Mouse (Mus musculus): Measurements from ENCODE around the gene Dffa.

Gene Dffa

DNA sequence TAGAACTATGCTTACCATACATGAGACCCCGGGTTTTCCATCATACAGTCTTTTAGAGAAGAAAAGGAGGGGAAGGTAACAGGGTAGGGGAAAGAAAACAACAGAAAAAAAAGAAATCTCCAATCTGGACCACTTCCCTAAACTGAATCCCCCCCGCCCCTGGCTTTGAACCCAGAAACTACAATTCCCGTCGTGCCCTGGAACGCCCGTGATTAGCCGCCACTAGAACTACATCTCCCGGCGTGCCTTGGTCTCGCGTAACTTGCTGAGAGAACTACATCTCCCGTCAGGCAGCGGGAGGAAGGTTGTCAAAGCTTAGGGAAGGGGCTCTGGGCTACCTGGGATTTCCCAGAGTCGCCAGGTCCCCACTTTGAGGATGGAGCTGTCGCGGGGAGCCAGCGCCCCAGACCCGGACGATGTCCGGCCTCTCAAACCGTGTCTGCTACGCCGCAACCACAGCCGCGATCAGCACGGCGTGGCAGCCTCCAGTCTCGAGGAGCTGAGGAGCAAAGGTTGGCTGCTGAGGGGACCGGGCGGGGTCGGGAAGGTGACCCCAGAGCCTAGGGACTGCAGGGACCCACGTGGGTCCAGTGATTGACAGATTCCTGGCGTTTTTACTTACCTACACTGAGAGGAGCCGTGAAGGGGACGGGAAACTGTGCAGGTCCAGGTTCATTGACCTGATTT is at the start of gene Dffa:
Gene Dffa, plus strand, starts transcription at position 272 of the 687 bp plus-strand sequence.
- DNase-seq (ENCODE audit: low spot score in 2 of 2): peak; percentile 82 to 90

- DNase-seq (ENCODE audit: low spot score in 2 of 2): no peak
Measured at GRCm38 (mm10) chr4:149055847-149056246, 48.1 kb upstream of the Dffa start.

- DNase-seq (ENCODE audit: low spot score in 2 of 2): no peak
Measured at GRCm38 (mm10) chr4:149056957-149057356, 47.0 kb upstream of the Dffa start.

DNA sequence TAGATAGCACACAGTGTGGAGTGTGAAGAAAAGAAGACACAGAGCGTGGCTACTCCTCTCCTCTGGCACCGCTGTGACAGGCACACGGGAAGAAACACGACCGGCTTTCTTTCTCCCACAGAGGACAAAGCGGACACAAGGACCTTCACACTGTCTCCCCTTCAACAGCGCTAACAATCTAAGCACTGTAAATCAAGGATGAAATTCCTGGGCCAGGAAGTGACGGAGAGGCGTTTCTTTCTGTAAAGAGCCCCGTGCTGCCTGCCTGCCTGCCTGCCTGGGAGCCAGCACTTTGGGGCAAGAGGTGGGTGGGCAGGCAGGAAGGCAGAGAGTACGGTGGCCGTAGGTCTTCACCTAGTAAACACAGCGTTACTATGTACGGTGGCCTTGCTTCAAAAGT is 46.5 kb upstream of the Dffa start:
- no peak for DNase-seq (ENCODE audit: low spot score in 2 of 2)

DNA sequence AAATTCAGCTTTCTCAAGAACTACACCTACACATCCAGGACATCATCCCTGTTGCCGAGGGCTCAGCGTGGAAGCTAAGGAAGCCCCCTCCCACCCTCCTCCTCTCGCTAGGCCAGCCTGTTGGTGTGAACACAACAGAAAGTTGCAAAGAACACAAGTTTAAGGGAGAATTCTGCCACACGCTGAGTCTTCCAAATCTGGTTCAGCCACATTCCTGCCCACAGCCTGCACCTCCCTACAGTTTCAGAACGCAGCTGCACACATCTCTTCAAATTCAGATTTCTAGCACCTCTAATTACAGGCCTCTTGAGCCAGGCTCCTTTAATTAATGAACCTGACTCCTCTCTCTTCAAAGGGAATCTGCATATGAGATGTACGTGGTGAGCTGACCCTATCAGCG is 45.6 kb upstream of the Dffa start:
- no peak for DNase-seq (ENCODE audit: low spot score in 2 of 2)

DNA sequence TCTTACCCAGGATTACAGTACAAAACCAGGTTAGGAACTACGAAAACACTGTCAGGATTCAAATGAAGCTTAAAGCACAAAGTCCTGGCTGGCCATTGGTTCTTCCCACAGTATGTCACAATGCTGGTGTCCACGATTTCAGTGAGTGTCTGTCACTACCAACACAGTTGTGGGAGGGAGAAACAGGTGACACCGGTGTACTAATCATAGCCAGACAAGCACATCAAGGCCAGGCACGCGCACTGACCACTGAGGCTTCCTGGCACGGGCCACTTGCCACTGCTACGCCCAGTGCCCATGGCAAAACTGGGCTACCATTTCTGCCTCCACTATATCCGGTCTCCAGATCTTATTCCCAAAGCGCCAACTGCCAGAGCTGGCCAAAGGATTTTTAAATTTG is 44.2 kb upstream of the Dffa start:
- no peak for DNase-seq (ENCODE audit: low spot score in 2 of 2)

DNA sequence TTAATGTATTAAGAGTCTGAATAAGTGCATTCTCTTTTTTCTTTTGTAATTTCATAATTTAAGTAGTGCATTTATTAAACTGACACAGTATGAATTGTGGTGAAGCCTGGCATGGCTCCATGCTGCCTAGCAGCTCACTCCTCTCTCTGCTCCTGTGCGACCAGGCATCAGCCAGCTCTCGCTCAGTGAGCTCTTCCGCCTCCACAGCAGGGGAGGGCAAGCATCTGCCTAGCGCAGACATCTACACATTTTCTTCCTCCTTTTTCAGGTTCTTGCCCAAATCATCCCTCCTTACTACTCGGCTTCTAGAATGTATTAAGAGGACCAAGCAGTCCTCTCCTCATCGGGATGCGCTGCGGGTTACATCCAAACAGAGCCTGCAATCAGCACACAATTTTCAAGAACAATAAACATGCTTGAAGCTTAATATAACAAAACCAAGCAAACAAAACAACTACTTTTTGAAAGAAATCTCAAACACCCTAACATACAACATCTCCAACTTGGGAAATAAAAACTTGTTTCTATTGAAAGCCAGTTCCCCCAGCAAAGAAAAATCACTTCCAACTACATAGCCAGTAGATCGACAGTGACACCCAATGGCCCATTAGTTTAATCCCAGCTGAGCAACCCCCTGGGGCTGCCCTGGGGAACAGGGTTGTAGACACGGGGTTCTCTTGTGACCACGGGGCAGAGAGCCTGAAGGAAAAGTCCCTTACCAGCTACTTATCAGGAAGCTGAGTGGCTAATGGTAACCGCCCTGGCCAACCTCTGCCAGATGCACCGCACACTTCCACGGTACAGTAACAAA is 43.1 kb upstream of the Dffa start:
- no peak for DNase-seq (ENCODE audit: low spot score in 2 of 2)

GRCm38 (mm10) chr4:149061432-149061718 is 42.6 kb upstream of the Dffa start:
- no peak for DNase-seq (ENCODE audit: low spot score in 2 of 2)

- no peak for DNase-seq (ENCODE audit: low spot score in 2 of 2)
Measured at GRCm38 (mm10) chr4:149062406-149063318, 41.3 kb upstream of the Dffa start.

GRCm38 (mm10) chr4:149064061-149064854 is 39.7 kb upstream of the Dffa start:
- no peak for DNase-seq (ENCODE audit: low spot score in 2 of 2)

DNA sequence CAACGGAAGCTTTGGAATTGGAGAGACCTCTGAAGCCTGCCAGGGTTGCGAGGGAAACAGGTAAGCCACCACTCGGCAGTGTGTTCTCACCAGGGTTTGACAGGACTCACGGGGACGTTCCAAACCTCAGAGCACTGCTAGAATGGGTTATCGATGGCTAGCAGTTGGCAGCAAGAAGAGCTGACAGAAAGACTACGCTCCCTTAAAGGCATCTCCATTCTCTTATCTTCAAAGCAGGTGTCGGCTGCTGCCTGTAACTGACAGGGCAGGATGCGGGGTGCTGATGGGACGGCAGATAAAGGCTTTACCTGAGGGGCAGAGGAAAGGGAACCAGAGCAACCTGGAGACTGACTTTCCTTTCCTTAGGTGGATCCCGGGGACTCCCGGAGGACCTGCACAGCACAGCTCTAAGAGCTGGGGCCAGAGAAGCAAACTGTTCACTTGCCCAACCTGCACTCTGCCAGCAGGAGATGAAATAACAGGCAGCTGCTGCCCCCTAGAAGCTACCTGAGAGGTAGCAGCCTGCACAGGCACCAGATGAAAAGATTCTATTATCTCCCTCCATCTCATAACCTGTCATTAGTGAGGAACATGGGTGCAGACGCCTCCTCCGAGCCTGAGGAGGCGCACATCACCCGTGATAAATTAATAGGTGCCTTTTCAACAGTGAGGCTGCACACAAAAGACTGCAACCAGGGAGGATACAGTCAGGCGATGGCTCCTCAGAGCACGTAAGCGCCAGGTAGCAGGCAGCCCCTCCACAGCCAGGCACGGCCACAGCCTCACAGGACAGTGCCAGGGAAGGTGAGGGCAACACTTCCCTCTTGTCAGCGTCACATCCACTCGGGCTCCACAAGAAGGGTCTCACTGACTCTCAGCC is 37.0 kb upstream of the Dffa start:
- DNase-seq (ENCODE audit: low spot score in 2 of 2): no peak

DNA sequence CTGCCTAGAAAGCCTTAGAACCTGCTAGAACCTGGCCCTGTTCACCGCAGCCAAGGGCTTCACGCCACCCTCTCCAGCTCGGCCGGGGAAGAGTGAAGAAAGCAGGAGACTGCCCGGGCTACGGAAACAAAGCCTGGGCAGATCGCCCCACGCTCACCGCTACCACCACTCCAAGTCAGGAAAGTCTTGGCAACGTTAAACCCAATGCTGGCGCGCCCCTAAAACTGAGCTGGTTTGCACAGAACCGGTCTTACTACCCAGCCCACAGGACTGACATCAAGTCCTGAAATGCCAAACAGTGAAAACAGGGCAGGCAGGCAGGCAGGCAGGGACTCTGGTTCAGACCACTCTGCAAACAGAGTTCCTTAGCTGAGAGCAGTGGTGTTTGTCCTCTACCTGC is 28.9 kb upstream of the Dffa start:
- DNase-seq (ENCODE audit: low spot score in 2 of 2): no peak

- DNase-seq (ENCODE audit: low spot score in 2 of 2): peak in 1 of 2 experiments; percentile 48
Measured at GRCm38 (mm10) chr4:149075871-149076575, 27.9 kb upstream of the Dffa start.

DNA sequence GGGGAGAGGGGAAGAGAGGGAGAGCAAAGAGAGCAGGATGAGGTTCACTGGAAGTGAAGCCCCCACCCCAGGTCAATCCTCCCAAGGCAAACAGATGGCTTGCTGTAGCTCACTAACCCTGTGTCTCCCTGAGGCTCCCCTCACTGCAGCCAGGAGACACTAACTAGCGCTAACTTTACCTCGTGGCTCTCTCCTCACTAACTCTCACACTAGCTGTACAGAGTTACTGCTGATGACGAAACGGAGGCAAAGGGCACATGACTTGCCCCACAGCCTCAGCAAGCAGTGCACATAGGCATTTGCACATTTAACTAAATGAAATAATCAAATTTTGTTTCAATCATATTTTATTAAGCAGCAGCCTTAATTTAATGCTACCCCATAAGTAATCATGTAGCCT is 25.7 kb upstream of the Dffa start:
- DNase-seq (ENCODE audit: low spot score in 2 of 2): no peak

DNA sequence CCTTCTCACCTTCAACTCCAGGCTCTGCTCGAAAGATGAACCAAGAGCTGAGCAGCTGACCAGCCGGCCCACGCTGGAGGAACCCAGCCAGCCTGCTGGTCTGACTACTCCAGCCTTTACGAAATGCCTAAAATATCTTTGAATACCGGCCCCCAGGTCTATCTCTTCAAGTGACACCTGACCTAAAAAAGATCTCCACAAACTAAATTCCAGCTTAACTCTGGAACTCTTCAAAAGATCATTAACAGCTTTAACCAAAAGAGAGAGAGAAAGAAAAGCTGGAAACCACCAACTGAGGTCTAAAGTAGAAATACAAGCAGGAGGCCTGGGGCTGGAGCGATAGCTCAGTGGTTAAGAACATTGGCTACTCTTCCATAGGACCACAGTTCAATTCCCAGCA is 24.3 kb upstream of the Dffa start:
- DNase-seq (ENCODE audit: low spot score in 2 of 2): no peak

DNA sequence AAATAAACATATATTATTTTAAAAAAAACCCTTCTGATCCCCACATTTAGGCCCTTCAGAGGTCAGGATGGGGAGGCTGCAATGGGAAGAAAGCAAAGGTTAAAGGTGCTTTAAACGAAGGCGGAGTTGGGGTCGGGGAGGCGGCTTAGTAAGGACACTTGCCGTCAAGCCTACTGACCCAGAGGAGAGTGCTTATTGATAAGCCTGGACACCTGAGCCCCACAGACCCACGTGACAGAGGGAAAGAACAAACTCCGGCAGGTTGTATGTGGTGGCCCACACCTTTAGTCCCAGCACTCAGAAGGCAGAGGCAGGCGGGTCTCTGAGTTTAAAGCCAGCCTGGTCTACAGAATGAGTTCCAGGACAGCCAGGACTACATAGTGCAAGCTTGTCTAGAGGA is 23.8 kb upstream of the Dffa start:
- no peak for DNase-seq (ENCODE audit: low spot score in 2 of 2)

- DNase-seq (ENCODE audit: low spot score in 2 of 2): peak in 1 of 2 experiments; percentile 59
Measured at GRCm38 (mm10) chr4:149081528-149081927, 22.4 kb upstream of the Dffa start.

DNA sequence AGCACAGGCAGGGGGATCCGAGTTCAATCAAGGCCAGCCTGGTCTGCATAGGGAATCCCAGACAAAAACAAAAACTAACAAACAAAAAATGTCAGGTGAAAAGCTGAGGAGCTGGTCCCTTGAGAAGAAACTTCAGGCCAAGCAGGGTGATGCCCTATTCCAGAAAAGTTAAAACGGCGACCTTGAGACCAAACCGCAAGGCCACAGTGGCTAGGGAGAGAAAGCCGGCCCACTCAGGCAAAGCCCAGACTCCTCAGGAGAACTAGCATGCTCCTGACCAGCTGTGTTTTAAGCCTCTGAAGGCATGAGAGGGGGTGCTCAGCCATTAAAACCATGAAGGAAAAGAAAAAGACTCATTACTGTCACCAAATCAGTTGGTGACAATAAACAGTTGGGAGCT is 18.6 kb upstream of the Dffa start:
- DNase-seq (ENCODE audit: low spot score in 2 of 2): no peak

- DNase-seq (ENCODE audit: low spot score in 2 of 2): no peak
Measured at GRCm38 (mm10) chr4:149091364-149091763, 12.6 kb upstream of the Dffa start.

DNA sequence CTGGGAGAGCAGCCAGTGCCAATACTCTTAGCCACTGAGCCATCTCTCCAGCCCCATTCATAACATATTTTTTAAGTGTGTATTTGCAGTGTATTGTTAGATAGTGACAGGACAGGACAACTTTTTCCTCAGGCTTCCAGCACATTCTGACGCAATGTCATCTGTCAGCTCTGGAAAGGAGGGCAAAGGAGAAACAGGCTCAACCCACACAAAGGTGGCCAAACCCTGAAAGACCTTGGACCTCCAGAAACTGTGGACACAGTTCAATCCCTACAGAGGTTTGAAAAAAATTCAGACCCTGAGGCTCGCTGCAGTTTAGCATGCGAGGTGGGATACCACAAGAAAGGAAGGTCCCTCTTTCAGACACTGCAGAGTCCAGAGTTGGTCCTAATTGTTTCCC is 6.0 kb upstream of the Dffa start:
- DNase-seq (ENCODE audit: low spot score in 2 of 2): no peak

All from cerebellum, postnatal 4 days (tissue).